Mouse (Mus musculus): ENCODE measurements at regions not wholly inside any gene's neighbourhood (a gene's known extent, or its start where the extent isn't known, plus 50 kb on each side); places are given as distances from the start of the nearest gene placed in this dataset.

- TF ChIP-seq CTCF (IDR thresholded peaks at IDR 0.05; ENCODE audit: control insufficient read depth, insufficient read depth, insufficient replicate concordance, low read depth, low read length) = no peak
- no peak for TF ChIP-seq POLR2A (IDR thresholded peaks at IDR 0.05; ENCODE audit: control insufficient read depth, low read depth, low read length)
Measured at GRCm38 (mm10) chr2:114812141-114812902, 157.6 kb upstream of the Dph6 start.

Measured in testis, adult 2 months (tissue).